Mouse (Mus musculus) Patski (cell line): Measurements from ENCODE around the gene Eif2b3. TPM values are rescaled to one million over a fixed set of nuclear protein-coding genes. Genes with fewer than 3 reads are reported as not detected.
A peak's percentile ranks its signal among the peaks of the same experiment; 100 is the strongest.

Source experiments
- ATAC-seq: fragments of 100-300 bp; one replicate; pipeline ENCODE4 v1.8.0; 2021
- CTCF ChIA-PET: fragments of 350-600 bp; sonication (Branson Sonifier 250); formaldehyde crosslinking; loops from one replicate; lab custom pipeline; 2022; ENCODE audit warnings: inconsistent platforms; lab: Charles Lee
- POLR2A ChIA-PET: fragments of 350-600 bp; sonication (Branson Sonifier 250); formaldehyde crosslinking; loops from one replicate; lab custom pipeline; 2022; ENCODE audit warnings: antibody characterized with exemption, inconsistent platforms; lab: Charles Lee
- DNase-seq: peaks from one replicate; pipeline ENCODE4 v3.0.0-alpha.2; 2011; ENCODE audit warnings: low read depth, low spot score
- H3K27me3 ChIP-seq: fragments of 371-371 bp; one replicate; pipeline ENCODE4 v1.5.1; 2021
- CTCF ChIP-seq: fragments of 100-300 bp; IDR thresholded peaks from one replicate; pipeline ENCODE4 v1.5.1; 2021
- in situ Hi-C: fragments of 300-500 bp; cut with MboI; formaldehyde crosslinking; loops from 3 replicates; pipeline ENCODE4 v1.11.1; 2018; ENCODE audit warnings: low pct_unique_long_range_greater_than_20kb, mixed read lengths
- polyA plus RNA-seq: library from polyadenylated mRNA; unstranded; gene quantifications from one replicate; pipeline ENCODE4 v1.2.3, GENCODE M21; 2021

Eif2b3 gene
- polyA plus RNA-seq, 1 experiment from 2014 or later, result 23.1 TPM

DNA sequence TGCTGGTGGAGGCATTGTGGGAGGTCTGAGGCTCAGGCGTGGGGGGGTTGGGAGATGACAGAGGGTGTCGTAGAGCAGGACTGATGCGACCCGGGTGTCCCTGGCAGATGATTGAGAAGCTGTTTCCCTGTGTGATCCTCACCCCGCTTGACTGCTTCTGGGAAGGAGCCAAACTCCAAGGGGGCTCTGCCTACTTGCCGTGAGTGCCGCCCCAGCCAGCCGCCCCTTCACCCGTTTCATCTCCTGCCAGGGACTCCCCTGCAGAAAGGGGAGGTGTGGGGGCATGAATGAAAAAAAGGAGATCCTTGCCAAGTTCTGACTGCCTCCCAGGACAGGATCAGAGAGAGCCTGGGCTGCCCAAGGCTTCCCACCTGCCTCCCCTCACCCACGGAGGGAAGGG lies 85.9 kb downstream of the Eif2b3 start:
- ATAC-seq (peak; percentile 12), DNase-seq (no peak)
- CTCF ChIA-PET, result no interaction called here
- in situ Hi-C loops, result no loop called here
- no peaks in the 10 kb centered on the region for H3K27me3 ChIP-seq
- TF ChIP-seq CTCF, result no peak
- POLR2A ChIA-PET, result no interaction called here

DNA sequence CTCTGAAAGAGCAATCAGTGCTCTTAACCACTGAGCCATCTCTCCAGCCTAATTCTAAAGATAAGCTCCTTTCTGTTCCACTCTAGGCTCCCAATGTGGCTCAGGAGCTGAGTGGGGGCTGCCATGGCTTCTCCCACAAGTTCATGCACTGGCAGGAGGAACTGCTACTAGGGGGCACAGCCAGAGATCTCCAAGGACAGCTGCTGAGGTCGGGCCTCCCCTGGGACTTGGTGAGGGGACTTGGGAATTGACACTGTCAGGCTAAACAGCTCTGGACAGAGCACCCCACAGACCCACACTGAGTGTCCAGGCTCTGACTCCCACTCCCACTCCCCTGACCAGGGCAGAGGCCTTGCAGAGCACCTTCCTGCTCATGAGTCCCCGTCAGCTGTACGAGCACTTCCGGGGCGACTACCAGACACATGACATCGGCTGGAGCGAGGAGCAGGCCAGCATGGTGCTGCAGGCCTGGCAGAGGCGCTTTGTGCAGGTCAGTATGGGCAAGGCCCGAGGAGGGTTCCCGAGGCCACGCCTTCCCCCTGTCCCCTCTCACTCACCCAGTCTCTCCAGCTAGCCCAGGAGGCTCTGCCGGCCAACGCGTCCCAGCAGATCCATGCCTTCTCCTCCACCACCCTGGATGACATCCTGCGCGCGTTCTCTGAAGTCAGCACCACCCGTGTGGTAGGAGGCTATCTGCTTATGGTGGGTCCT lies 88.8 kb downstream of the Eif2b3 start:
- in situ Hi-C loops, result no loop called here
- ATAC-seq (no peak), DNase-seq (no peak)
- no peaks in the 10 kb centered on the region for H3K27me3 ChIP-seq
- no peak for TF ChIP-seq CTCF
- CTCF ChIA-PET, result interaction anchor here (1.5 kb wide), 1 partner anchor 12 kb away, joined by 3 read pairs; no protein-coding TSS in a partner anchor
- POLR2A ChIA-PET, result no interaction called here

- H3K27me3 ChIP-seq, result no peaks in the 10 kb centered on the region
- POLR2A ChIA-PET, result no interaction called here
- in situ Hi-C loops, result no loop called here
- no peak for TF ChIP-seq CTCF
- no peak for ATAC-seq
- CTCF ChIA-PET, result interaction anchor here (1.5 kb wide), 1 partner anchor 12 kb away, joined by 3 read pairs; no protein-coding TSS in a partner anchor
- no peak for DNase-seq
These were observed 89.3 kb downstream of the Eif2b3 start for GRCm38 (mm10) chr4:117108524-117108849.

- DNase-seq, result no peak
- no peaks in the 10 kb centered on the region for H3K27me3 ChIP-seq
- ChIA-PET CTCF (no interaction called here), POLR2A (no interaction called here)
- no peak for TF ChIP-seq CTCF
- in situ Hi-C loops, result no loop called here
- no peak for ATAC-seq
These were observed 90.1 kb downstream of the Eif2b3 start for GRCm38 (mm10) chr4:117109330-117109729.

DNA sequence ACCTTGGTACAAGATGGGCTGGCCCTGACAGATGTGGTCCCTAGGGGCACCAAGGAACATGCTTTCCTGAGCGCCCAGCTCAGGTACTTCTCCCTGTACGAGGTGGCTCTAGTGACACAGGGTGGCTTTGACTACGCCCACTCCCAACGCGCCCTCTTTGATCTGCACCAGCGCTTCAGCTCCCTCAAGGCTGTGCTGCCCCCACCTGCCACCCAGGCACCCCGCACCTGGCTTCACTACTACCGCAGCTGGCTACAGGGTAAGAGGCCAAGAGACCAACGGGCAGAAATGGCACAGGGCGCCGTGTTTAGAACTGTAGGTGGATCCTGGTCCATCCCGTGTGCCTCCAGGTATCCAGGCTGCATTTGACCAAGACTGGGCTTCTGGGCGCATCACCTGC lies 91.0 kb downstream of the Eif2b3 start:
- no peak for TF ChIP-seq CTCF
- in situ Hi-C loops, result no loop called here
- no peak for DNase-seq
- no peak for ATAC-seq
- no peaks in the 10 kb centered on the region for H3K27me3 ChIP-seq
- CTCF ChIA-PET, result no interaction called here
- POLR2A ChIA-PET, result no interaction called here

- in situ Hi-C loops, result no loop called here
- TF ChIP-seq CTCF, result no peak
- ATAC-seq (no peak), DNase-seq (no peak)
- ChIA-PET POLR2A (no interaction called here), CTCF (no interaction called here)
- no peaks in the 10 kb centered on the region for H3K27me3 ChIP-seq
These were observed 91.8 kb downstream of the Eif2b3 start for GRCm38 (mm10) chr4:117110985-117111384.

DNA sequence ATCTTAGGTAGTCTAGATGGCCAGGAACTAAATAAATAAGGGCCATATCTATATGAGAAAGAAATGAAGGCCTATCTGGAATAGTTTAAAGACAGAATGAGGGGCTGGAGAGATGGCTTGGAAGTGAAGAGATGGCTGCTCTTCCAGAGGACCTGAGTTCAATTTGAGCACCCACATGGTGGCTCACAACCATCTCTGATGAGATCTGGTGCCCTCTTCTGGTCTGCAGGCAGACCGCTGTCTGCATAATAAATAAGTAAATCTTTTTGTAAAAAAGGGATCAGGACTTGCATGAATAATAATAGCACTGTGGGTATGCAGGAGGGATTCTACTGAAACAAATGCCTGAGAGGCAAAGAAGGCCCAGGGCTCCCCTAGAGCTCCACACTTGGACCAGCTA lies 94.0 kb downstream of the Eif2b3 start:
- CTCF ChIA-PET, result no interaction called here

GRCm38 (mm10) chr4:117115592-117115991 lies 96.4 kb downstream of the Eif2b3 start:
- no peak for ATAC-seq
- DNase-seq, result no peak
- in situ Hi-C loops, result no loop called here
- POLR2A ChIA-PET, result no interaction called here
- H3K27me3 ChIP-seq, result no peaks in the 10 kb centered on the region
- CTCF ChIA-PET, result no interaction called here
- TF ChIP-seq CTCF, result no peak

More for the DNA sequence above, 94.0 kb downstream of the Eif2b3 start:
- no peak for DNase-seq
- no peak for TF ChIP-seq CTCF
- H3K27me3 ChIP-seq, result no peaks in the 10 kb centered on the region
- POLR2A ChIA-PET, result no interaction called here
- in situ Hi-C loops, result no loop called here
- ATAC-seq, result no peak

DNA sequence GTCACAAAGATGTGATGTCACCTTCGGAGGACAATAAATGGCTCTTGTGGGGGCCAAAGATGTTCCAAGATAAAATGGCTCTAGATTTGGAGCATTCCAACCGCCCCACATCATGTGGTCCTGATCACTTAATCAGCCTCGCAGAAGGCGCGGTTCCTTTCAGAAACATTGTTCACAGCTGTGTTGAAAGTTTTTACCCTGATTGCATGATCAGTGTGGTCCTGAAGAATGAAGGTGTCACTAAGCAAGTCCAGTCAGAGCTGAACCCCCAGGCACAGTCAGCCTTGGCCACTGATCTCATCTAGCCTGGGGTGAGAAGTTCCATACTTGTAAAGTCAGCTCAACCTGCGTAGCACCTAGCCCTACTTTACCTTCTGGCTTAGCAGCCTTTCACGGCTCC lies 98.7 kb downstream of the Eif2b3 start:
- no peaks in the 10 kb centered on the region for H3K27me3 ChIP-seq
- DNase-seq (no peak), ATAC-seq (no peak)
- POLR2A ChIA-PET, result no interaction called here
- CTCF ChIA-PET, result interaction anchor here (1.0 to 1.4 kb wide), 4 partner anchors 21 to 117 kb away, joined by 3 to 5 read pairs (median 3); no protein-coding TSS in a partner anchor
- TF ChIP-seq CTCF, result no peak
- in situ Hi-C loops, result no loop called here

DNA sequence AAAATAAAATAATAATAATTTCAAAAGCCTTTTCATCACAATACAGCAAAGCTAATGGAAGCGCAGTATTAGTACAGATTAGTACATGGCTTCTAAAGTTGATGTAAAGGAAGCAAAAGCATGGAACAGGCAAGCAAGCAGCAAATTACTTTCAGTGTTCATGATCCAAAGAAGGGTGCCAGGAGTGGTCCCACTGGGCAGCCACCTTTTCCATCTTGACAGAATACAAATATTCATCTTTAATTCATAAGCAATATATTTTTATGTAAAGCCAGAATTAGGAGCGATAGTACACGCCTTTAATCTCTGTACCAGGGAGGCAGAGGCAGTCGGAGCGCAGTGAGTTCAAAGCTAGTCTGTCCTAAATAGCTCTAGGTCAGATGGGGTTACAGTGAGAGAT lies 100.4 kb downstream of the Eif2b3 start:
- CTCF ChIA-PET, result interaction anchor here (0.9 to 3.7 kb wide), 5 partner anchors 12 to 119 kb away, joined by 3 to 19 read pairs (median 3); partner anchors contain the start of gene Plk3

GRCm38 (mm10) chr4:117120052-117120444 lies 100.8 kb downstream of the Eif2b3 start:
- in situ Hi-C loops, result loop anchor here (10.0 kb wide), 1 partner anchor 395 kb away; the partner anchor contains the start of gene Tesk2
- ATAC-seq (no peak), DNase-seq (no peak)
- POLR2A ChIA-PET, result interaction anchor here (1.2 to 3.4 kb wide), 3 partner anchors 13 to 80 kb away, joined by 3 to 8 read pairs (median 5); partner anchors contain the start of gene Plk3
- no peak for TF ChIP-seq CTCF
- no peaks in the 10 kb centered on the region for H3K27me3 ChIP-seq
- CTCF ChIA-PET, result interaction anchor here (0.9 to 3.7 kb wide), 6 partner anchors 12 to 124 kb away, joined by 3 to 19 read pairs (median 4); partner anchors contain the start of genes Hectd3 and Plk3

More for the DNA sequence above, 100.4 kb downstream of the Eif2b3 start:
- in situ Hi-C loops, result loop anchor here (10.0 kb wide), 1 partner anchor 395 kb away; the partner anchor contains the start of gene Tesk2
- ATAC-seq (no peak), DNase-seq (no peak)
- TF ChIP-seq CTCF, result no peak
- no peaks in the 10 kb centered on the region for H3K27me3 ChIP-seq
- POLR2A ChIA-PET, result interaction anchor here (0.6 to 1.3 kb wide), 3 partner anchors 30 to 80 kb away, joined by 3 to 5 read pairs (median 4); no protein-coding TSS in a partner anchor
